Mouse (Mus musculus): ENCODE data around the gene Rpl14. TPM values are rescaled to one million over a fixed set of nuclear protein-coding genes. Genes with fewer than 3 reads are reported as not detected.

Rpl14 gene
- polyA plus RNA-seq, 1 experiment from 2014 or later = 407 TPM

GRCm38 (mm10) chr9:120593383-120594101, 22.3 kb downstream of the Rpl14 start:
- Histone ChIP-seq H3K4me3 (ENCODE audit: low read depth, low read length) (no peak overlapping the region), H3K36me3 (ENCODE audit: control insufficient read depth, insufficient read depth, low read length) (no peaks in the 10 kb centered on the region), H3K9me3 (replicated peaks; ENCODE audit: control insufficient read depth, low read length, poor library complexity, severe bottlenecking) (no peaks in the 10 kb centered on the region), H3K9ac (ENCODE audit: low read depth, low read length) (no peak overlapping the region), H3K4me1 (ENCODE audit: control insufficient read depth, insufficient read depth, low read length) (peaks cover 3% of the 10 kb centered on the region; the same call in 1 of the 2 replicates), H3K27me3 (ENCODE audit: control insufficient read depth, insufficient read depth, low read depth, low read length) (no peaks in the 10 kb centered on the region), H3K4me2 (ENCODE audit: low read length) (no peak overlapping the region), H3K27ac (ENCODE audit: low read length) (no peak overlapping the region)
- 43% methylated on average over 9 of the region's 9 CpGs for whole genome bisulfite sequencing
- ATAC-seq = no peak

- Histone ChIP-seq H3K4me3 (ENCODE audit: low read depth, low read length) (no peak overlapping the region), H3K9me3 (replicated peaks; ENCODE audit: control insufficient read depth, low read length, poor library complexity, severe bottlenecking) (no peaks in the 10 kb centered on the region), H3K4me2 (ENCODE audit: low read length) (no peak overlapping the region), H3K4me1 (ENCODE audit: control insufficient read depth, insufficient read depth, low read length) (peaks cover 3% of the 10 kb centered on the region; the same call in 1 of the 2 replicates), H3K36me3 (ENCODE audit: control insufficient read depth, insufficient read depth, low read length) (no peaks in the 10 kb centered on the region), H3K27ac (ENCODE audit: low read length) (no peak overlapping the region; the same call in 1 of the 2 replicates), H3K9ac (ENCODE audit: low read depth, low read length) (no peak overlapping the region), H3K27me3 (ENCODE audit: control insufficient read depth, insufficient read depth, low read depth, low read length) (no peaks in the 10 kb centered on the region)
- ATAC-seq = no peak
- WGBS = 38% methylated on average over 6 of the region's 6 CpGs
Observed at GRCm38 (mm10) chr9:120594839-120595238, 23.6 kb downstream of the Rpl14 start.

- no peaks in the 10 kb centered on the region for H3K27me3 ChIP-seq (ENCODE audit: control insufficient read depth, insufficient read depth, low read depth, low read length)
- no peak for ATAC-seq
- H3K4me1 ChIP-seq (ENCODE audit: control insufficient read depth, insufficient read depth, low read length) = peaks cover 3% of the 10 kb centered on the region; the same call in 1 of the 2 replicates
- no peaks in the 10 kb centered on the region for H3K9me3 ChIP-seq (replicated peaks; ENCODE audit: control insufficient read depth, low read length, poor library complexity, severe bottlenecking)
- H3K36me3 ChIP-seq (ENCODE audit: control insufficient read depth, insufficient read depth, low read length) = no peaks in the 10 kb centered on the region
- no peak overlapping the region for H3K9ac ChIP-seq (ENCODE audit: low read depth, low read length)
- WGBS = 64% methylated on average over 4 of the region's 4 CpGs
- no peak overlapping the region for H3K4me2 ChIP-seq (ENCODE audit: low read length)
- H3K4me3 ChIP-seq (ENCODE audit: low read depth, low read length) = no peak overlapping the region
- H3K27ac ChIP-seq (ENCODE audit: low read length) = no peak overlapping the region
Observed at GRCm38 (mm10) chr9:120595306-120595705, 24.1 kb downstream of the Rpl14 start.

GRCm38 (mm10) chr9:120601488-120602171, 30.4 kb downstream of the Rpl14 start:
- Histone ChIP-seq H3K9ac (ENCODE audit: low read depth, low read length) (no peak overlapping the region), H3K36me3 (ENCODE audit: control insufficient read depth, insufficient read depth, low read length) (no peaks in the 10 kb centered on the region), H3K27ac (ENCODE audit: low read length) (no peak overlapping the region), H3K9me3 (replicated peaks; ENCODE audit: control insufficient read depth, low read length, poor library complexity, severe bottlenecking) (no peaks in the 10 kb centered on the region), H3K4me2 (ENCODE audit: low read length) (no peak overlapping the region), H3K27me3 (ENCODE audit: control insufficient read depth, insufficient read depth, low read depth, low read length) (no peaks in the 10 kb centered on the region), H3K4me1 (ENCODE audit: control insufficient read depth, insufficient read depth, low read length) (peaks cover 20% of the 10 kb centered on the region), H3K4me3 (ENCODE audit: low read depth, low read length) (no peak overlapping the region)
- 16% methylated on average over 17 of the region's 17 CpGs for WGBS
- ATAC-seq = peak; percentile 60

GRCm38 (mm10) chr9:120602172-120602838, 31.1 kb downstream of the Rpl14 start:
- Histone ChIP-seq H3K4me2 (ENCODE audit: low read length) (peak overlapping the region; percentile 48), H3K4me3 (ENCODE audit: low read depth, low read length) (no peak overlapping the region), H3K4me1 (ENCODE audit: control insufficient read depth, insufficient read depth, low read length) (peaks cover 20% of the 10 kb centered on the region), H3K9ac (ENCODE audit: low read depth, low read length) (peak overlapping the region; percentile 16; the same call in 1 of the 2 replicates), H3K27ac (ENCODE audit: low read length) (0 out of 2 replicates have a peak overlapping the region, but pooled peaks have one; percentile 30), H3K36me3 (ENCODE audit: control insufficient read depth, insufficient read depth, low read length) (no peaks in the 10 kb centered on the region), H3K27me3 (ENCODE audit: control insufficient read depth, insufficient read depth, low read depth, low read length) (no peaks in the 10 kb centered on the region), H3K9me3 (replicated peaks; ENCODE audit: control insufficient read depth, low read length, poor library complexity, severe bottlenecking) (peaks cover under 1% of the 10 kb centered on the region; the same call in 1 of the 2 replicates)
- 52% methylated on average over 17 of the region's 17 CpGs for WGBS
- ATAC-seq = peak; percentile 67

GRCm38 (mm10) chr9:120602839-120603511, 31.7 kb downstream of the Rpl14 start:
- Histone ChIP-seq H3K36me3 (ENCODE audit: control insufficient read depth, insufficient read depth, low read length) (no peaks in the 10 kb centered on the region), H3K27ac (ENCODE audit: low read length) (0 out of 2 replicates have a peak overlapping the region, but pooled peaks have one; percentile 30), H3K4me2 (ENCODE audit: low read length) (peak overlapping the region; percentile 48), H3K4me3 (ENCODE audit: low read depth, low read length) (no peak overlapping the region), H3K9ac (ENCODE audit: low read depth, low read length) (peak overlapping the region; percentile 15; the same call in 1 of the 2 replicates), H3K9me3 (replicated peaks; ENCODE audit: control insufficient read depth, low read length, poor library complexity, severe bottlenecking) (peaks cover 4% of the 10 kb centered on the region; the same call in 1 of the 2 replicates), H3K27me3 (ENCODE audit: control insufficient read depth, insufficient read depth, low read depth, low read length) (no peaks in the 10 kb centered on the region), H3K4me1 (ENCODE audit: control insufficient read depth, insufficient read depth, low read length) (peaks cover 20% of the 10 kb centered on the region)
- WGBS = 1% methylated on average over 23 of the region's 23 CpGs
- ATAC-seq = peak; percentile 89

GRCm38 (mm10) chr9:120603512-120603908, 32.3 kb downstream of the Rpl14 start:
- Histone ChIP-seq H3K9ac (ENCODE audit: low read depth, low read length) (0 out of 2 replicates have a peak overlapping the region, but pooled peaks have one; percentile 10), H3K27me3 (ENCODE audit: control insufficient read depth, insufficient read depth, low read depth, low read length) (no peaks in the 10 kb centered on the region), H3K4me2 (ENCODE audit: low read length) (peak overlapping the region; percentile 48), H3K9me3 (replicated peaks; ENCODE audit: control insufficient read depth, low read length, poor library complexity, severe bottlenecking) (peaks cover 4% of the 10 kb centered on the region; the same call in 1 of the 2 replicates), H3K27ac (ENCODE audit: low read length) (peak overlapping the region; percentile 22; the same call in 1 of the 2 replicates), H3K36me3 (ENCODE audit: control insufficient read depth, insufficient read depth, low read length) (no peaks in the 10 kb centered on the region), H3K4me1 (ENCODE audit: control insufficient read depth, insufficient read depth, low read length) (peaks cover 20% of the 10 kb centered on the region), H3K4me3 (ENCODE audit: low read depth, low read length) (no peak overlapping the region)
- no peak for ATAC-seq
- 9% methylated on average over 10 of the region's 10 CpGs for WGBS

GRCm38 (mm10) chr9:120603956-120604355, 32.7 kb downstream of the Rpl14 start:
- no peak overlapping the region for H3K4me3 ChIP-seq (ENCODE audit: low read depth, low read length)
- ATAC-seq = no peak

More at GRCm38 (mm10) chr9:120603956-120604355, 32.7 kb downstream of the Rpl14 start:
- Histone ChIP-seq H3K27ac (ENCODE audit: low read length) (no peak overlapping the region), H3K4me2 (ENCODE audit: low read length) (no peak overlapping the region), H3K4me1 (ENCODE audit: control insufficient read depth, insufficient read depth, low read length) (peaks cover 20% of the 10 kb centered on the region), H3K27me3 (ENCODE audit: control insufficient read depth, insufficient read depth, low read depth, low read length) (no peaks in the 10 kb centered on the region), H3K36me3 (ENCODE audit: control insufficient read depth, insufficient read depth, low read length) (no peaks in the 10 kb centered on the region), H3K9ac (ENCODE audit: low read depth, low read length) (0 out of 2 replicates have a peak overlapping the region, but pooled peaks have one; percentile 10), H3K9me3 (replicated peaks; ENCODE audit: control insufficient read depth, low read length, poor library complexity, severe bottlenecking) (peaks cover 4% of the 10 kb centered on the region; the same call in 1 of the 2 replicates)
- WGBS = 34% methylated on average over 12 of the region's 12 CpGs

Measured in midbrain, embryonic 16.5 days (tissue).